Mouse (Mus musculus): ENCODE measurements at regions not wholly inside any gene's neighbourhood (a gene's known extent, or its start where the extent isn't known, plus 50 kb on each side); places are given as distances from the start of the nearest gene placed in this dataset.
A peak's percentile ranks its signal among the peaks of the same experiment; 100 is the strongest.

DNA sequence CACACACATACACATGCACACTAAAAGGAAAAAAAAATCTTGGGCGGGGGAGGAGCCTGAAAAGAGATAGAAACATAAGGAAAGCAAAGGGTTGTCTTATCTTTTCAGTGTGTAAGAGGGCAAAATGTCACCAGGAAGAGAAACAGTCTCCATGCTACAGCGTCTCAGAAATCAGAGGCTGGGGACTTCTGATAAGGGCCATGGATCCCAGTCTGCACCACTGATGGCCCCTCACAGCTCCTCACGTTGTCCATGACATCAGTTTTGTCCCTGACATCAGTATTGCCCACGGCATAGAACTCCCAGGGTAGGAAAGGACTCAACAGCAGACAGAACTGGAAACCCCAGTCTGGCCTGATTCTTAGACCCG is 135.0 kb downstream of the 2410131K14Rik start:
- no peak for DNase-seq (ENCODE audit: inconsistent ontology term)

DNA sequence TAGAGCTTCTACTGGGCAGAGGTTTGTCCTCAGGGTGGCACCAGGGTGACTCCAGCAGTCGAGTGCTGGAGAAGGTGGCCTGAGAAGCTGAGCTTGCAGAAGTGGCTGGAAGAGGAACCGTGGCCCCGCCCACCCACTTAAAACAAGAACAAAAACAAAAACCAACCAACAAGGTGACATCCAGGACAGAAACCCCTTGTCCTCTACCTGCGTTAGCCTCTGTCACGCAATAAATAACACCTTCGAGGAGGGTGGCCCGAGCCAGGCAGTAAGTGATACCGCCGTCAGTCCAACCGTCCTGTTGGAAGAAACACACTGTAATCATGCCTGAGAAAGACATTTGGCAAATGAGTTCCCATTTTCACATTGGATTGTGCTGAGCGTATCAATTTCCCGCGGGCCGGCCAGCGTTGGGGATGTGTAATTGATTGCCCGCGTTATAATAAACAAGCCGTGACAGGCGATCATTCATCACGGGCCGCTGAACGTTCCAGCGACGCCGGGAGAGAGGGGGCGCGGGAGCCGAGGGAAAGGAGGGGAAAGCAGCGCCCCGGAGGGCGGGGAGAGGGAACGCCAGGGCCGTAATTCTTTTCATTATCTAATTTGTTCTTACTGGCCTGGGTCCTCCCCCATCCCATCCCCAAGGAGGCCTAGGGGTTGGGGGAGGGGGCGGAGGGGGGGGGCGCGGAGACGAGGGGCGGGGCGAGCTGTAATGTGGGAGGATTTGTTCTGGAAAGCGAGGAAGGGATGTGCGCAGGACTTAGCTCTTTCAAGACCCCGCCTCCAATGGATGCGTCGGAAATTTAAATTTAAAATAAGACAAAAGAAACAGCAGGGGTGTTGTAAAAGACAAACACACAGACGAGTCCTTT is 135.6 kb downstream of the 2410131K14Rik start:
- peak; percentile 74 for DNase-seq (ENCODE audit: inconsistent ontology term)

DNA sequence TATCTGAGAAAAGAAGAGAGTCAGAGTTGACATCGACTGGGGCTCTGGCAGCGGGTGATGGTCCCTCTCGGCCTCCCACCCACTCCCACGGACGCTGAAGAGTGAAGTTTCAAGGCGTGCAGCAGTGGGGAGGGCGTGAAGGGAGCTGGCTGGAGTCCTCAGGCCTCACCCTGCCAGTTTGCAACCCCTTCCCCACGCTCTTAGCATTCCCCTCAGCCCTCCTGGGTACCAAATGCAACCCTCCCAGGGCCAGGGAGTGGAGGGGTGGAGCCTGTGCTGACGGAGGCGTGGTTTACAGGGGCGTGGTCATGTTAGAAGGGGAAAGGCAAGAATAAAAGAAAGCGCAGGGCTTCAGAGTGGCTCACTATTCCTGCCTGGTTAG is 136.3 kb downstream of the 2410131K14Rik start:
- peak; percentile 67 for DNase-seq (ENCODE audit: inconsistent ontology term)

DNA sequence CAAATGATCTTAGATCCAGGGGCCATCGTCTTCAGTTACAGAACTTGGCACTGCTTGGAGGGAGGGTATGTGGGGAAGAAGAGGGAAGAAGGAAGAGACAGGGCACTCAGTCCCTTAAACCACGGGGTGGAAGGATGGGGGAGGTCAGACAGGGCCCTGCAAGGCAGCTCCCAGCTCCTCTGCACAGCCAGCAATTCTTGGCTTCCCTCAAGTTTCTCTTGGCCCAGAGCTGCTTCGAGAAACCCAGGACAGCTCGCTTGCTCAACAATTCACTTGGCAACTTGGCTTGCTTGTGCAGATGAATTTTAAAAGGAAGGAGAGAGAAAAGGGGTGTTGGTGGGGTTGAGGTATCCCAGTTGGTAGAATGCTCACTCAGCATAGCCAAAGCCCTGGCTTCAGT is 141.1 kb downstream of the 2410131K14Rik start:
- DNase-seq (ENCODE audit: inconsistent ontology term): no peak

DNA sequence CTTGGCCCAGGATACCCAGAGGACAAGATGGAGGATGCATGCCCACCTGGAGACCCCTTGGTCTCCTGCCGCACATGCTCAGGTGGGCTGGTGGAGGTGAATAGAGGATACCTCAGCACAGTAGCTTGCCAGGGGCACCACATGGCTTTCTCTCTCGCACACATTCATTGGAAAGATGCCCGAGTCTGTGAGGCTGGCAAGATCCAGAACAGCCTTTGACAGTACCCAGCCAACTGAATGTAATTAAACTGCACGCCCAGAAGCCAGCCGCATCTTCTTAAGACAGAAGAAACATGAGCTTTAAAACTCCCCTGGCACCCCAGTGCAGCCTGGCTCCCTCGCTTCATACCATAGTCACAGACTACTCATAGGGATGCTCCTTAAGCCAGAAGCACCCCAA is 143.4 kb downstream of the 2410131K14Rik start:
- peak; percentile 55 for DNase-seq (ENCODE audit: inconsistent ontology term)

DNA sequence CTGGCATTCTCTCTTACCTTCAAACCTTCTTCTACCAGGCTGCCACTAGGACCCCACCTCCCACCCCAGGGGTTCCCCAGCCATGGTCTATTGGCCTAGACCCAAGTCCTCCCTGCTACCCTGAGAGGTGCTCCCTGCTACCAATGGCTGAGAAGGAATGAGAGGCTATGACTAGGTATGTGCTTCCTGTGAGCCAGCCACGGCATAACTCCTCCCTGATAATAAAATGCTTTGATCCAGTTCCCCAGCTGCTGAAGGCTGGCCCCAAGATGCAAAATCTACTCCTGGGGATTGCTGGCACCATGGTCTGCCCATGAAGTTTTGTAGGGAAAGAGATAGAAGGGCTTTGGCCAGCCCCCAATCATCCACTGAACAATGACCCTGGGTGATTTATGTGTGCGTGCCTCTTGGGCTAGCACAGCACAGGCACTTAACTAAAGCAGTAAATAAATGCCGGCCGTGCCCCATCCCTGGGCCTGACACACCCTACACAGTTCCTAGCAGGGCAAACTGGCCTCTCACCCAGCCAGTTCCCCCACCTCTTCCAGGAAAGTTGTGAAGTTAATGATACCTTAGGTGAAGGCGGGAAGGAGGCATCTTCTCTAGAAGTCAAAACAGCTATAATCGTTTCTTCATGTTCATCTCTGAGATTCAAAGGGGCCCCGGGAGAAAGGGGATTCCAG is 145.8 kb downstream of the 2410131K14Rik start:
- no peak for DNase-seq (ENCODE audit: inconsistent ontology term)

DNA sequence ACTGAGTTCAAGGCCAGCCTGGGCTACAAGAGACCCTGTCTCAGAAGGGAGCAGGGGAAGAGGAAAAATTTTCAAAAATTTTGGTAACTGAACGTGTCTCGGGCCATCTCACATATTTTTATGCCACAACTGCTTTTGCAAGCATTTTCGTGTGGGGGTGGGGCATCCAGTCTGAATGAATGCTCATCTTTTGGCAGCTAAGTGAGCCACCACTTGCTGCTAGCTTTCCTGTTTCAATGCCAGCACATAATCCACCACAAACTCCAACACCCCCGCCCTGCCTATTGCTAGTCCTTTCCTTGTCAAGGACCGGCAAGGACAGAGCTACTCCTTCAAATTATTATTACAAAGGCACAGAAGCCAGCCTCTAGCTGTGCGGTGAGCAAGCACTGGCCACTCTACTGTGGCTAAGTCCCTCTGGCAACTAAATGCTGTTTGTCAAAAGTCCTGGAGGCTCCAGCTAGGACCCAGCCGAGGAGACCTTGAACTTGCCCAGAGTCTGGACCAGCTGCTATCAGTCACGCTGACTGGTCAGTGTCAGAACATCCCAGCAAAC is 148.0 kb downstream of the 2410131K14Rik start:
- DNase-seq (ENCODE audit: inconsistent ontology term): peak; percentile 34

DNA sequence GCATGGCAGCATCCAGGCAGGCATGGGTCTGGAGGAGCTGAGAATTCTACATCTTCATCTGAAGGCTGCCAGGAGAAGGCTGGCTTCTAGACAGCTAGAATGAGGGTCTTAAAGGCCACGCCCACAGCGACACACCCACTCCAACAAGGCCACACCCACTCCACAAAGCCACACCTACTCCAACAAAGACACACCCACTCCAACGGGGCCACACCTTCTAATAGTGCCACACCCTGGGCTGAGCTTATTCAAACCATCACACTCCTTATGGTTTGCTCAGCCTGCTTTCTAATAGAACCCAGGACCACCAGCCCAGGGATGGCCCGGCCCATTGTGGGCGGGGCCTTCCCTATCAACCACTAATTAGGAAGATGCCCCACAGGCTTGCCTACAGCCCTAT is 149.0 kb downstream of the 2410131K14Rik start:
- no peak for DNase-seq (ENCODE audit: inconsistent ontology term)

DNA sequence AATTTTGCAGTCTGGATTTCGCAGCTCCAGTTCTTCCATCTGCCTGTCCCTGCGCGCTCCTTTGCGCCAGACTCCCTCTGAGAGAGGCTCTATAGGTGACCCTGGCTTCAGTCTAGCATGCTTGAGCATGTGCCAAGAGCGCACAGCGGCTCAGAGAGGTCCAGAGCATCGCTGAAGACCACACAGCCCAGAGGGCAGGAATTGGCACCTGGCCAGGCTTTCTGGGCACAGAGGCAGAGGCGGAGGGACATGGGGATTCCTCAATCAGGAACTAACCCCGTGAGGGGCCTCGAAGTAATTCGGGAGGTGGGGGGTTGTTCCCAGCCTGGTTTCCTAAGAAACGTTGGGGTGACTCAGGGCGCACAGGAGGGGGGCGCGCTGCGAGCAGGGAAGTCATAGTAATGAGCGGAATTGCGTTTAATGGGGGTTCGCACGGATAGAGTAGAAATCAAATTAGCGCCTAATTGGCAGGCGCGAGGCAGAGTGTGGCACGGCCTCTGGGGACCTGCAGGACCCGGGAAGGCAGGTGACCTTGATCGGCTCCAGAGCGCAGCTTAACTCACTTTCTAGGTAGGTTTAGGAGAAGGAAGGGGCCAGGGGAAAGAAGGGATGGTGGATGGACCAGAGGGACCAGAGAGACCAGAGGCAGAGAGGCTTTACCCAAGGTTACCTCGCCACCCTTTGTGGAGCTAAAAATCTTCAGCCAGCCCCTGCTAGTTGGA is 151.1 kb downstream of the 2410131K14Rik start:
- peak; percentile 71 for DNase-seq (ENCODE audit: inconsistent ontology term)

DNA sequence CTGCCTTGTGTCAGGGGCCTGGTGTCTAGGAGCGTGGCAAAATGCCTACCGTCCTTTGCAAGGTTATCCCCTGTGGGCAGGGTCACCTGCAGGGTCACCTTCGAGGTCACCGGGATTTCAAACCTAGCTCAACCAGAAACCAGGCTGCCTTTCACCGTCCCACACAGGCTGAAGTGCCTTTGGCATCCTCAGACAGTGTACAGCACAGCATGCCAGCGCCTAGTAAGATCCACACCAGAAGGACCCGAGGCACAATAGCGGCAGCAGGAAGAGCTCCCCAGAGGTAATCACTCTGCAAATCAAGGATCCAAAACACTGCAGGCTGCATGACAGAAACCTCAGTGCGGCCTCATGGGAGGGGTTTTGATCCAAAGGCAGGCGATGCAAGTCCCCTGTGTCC is 155.9 kb downstream of the 2410131K14Rik start:
- no peak for DNase-seq (ENCODE audit: inconsistent ontology term)

DNA sequence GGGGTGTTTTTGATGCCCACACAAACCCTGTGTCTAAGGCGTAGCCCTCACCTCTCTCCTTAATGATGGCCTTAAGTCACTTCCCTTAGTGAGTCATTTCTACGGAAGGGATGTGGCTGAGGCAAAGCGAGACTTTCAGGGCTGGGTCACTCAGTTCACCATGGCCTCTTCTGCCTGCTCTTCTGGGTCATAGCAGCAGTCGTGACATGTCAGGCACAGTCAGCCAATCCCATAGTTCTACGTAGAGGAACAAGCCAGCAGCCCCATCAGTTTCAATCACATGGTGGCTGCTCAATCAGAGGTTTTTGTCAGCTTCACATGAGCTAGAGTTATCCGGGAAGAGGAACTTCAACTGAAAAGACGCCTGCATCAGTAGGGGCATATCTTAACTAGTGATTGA is 156.1 kb upstream of the Med13l start:
- DNase-seq (ENCODE audit: inconsistent ontology term): no peak

DNA sequence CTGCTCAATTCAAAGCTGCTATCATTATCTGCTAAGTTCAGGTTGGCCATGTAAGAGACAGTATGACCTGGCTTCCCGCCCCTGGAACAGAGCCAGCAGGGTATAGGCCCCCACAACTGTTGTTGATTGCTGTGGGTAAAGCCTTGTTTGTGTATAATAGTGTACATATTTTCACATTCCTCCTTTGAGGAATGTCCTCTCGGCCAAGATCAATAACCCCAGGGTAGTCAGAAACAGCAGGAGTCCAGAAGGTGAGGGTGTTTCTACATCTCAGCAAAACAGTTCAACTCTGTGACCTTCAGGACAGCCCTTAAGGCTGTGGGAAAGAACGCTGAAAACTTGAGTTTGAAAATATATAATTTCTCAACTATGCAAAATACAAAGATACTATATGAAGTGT is 155.1 kb upstream of the Med13l start:
- no peak for DNase-seq (ENCODE audit: inconsistent ontology term)

DNA sequence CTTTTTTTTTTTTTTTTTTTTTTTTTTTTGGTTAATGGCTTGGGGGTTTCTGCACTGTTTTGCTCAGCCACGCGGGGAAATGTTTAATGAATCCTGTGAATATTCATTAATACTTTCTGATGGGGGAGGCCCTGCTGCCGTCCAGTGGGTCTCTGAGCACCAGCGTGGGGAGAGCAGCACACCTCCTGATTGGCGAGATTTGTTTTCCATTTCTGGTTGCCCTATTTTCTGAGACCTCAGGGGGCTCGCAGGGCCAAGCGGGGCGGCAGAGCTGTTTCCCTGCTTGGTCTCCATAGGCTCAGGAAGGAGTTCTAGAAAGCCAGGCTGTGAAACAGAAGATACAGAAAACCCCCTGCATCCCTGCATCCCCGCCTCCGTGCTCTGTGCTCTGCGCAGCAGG is 153.0 kb upstream of the Med13l start:
- DNase-seq (ENCODE audit: inconsistent ontology term): no peak

DNA sequence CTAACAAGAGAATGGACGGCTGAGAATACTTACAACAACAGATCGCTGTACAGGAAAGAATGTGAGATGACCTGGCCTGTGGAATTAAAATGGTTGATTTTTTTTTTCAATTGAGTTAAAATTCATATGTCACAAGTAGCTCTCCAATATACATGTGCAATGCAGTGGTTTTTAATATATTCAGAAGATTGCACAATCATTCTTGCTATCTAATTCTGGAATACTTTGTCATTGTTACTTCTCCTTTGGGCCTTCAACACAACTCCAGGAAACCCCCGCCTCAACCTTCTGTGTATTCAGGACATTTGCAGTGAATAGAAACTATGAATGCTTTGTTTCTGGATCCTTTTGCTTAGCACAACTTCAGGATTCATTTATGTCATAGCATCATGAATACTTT is 152.5 kb upstream of the Med13l start:
- no peak for DNase-seq (ENCODE audit: inconsistent ontology term)

DNA sequence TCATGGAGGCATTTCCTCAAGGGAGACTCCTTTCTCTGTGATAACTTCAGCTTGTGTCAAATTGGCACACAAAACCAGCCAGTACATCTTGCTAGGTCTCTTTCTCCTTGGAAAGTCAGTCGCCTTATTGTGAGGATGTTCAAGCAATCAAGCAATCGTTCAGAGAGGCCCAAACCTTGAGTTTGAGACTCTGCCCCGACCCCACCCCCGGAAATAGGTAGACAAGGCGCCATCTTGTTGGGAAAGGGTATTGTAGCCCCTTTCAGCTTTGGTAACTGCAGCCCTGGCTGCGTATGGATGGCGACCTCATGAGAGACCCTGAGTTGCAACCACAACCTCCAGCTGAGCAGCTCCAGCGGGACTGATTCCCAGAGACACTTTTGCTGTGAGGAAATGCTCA is 151.7 kb upstream of the Med13l start:
- no peak for DNase-seq (ENCODE audit: inconsistent ontology term)

DNA sequence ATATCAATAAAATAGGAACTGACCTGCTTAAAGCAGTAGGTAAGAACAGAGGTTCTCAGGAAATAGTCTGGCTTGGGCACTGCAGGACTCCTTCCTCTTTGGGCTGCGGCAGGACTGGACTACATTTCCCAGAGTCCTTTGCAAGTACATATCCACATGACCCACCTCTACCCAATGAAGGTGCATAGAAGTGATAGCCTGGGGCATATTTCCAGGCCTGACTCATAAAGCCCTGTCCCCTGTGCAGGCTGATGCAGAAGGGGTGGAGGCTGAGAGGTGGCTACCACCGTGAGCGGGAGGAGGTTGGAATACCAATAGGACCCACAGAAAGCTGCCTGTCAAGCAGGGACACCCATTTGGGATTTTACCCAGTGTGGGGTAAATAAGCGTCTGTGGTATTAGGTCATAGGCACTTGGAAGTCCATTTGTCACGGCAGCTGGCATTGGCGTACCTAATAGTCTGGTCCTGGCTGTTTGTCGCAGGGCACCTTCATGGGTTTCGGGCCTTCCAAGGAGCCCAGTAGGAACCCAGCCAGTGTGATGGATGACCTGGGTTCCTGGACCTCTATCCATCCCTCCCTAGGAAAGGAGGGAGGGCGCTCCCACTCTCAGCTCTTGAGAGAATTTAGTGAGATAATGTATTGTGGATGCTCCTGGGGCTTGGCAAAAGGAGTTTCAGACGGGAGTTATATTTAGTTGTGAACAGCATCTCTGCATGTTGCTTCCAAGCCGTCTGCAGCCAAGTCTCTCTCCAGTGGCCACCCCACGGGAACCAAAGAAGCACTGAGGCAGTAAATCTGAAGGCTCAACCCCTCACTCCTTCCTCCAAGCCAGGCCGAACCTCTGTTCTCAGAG is 146.8 kb upstream of the Med13l start:
- DNase-seq (ENCODE audit: inconsistent ontology term): peak; percentile 84

DNA sequence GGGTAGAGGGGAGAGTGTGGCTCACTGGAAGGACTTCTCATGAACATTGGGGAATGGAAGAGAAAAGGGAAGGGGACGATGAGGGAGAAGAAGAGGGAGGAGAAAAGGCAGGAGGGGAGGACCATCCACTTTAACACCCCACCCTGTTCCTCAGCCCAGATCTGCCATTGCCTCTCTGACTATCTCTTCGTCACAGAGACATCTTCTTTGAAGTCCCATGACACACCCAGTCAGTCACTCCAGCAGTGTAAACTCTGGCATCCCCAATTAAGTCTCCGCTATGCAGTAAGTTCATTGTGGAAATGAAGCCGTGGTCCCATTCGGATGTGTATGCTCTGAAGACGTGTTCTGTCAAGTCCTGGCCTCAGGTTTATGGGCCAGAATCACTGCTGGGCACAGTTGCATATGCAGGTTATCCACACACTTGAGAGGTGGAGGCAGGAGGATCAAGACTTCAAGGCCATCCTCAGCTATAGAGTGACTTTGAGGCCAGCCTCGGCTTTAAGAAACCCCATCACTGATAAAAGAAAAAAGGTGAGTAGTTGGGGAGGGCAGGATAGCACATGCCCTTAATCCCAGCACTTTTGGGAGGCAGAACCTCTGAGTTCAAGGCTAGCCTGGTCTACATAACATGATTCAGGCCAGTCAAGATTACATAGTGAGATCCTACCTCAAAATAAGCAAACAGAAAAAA is 141.0 kb upstream of the Med13l start:
- DNase-seq (ENCODE audit: inconsistent ontology term): no peak

DNA sequence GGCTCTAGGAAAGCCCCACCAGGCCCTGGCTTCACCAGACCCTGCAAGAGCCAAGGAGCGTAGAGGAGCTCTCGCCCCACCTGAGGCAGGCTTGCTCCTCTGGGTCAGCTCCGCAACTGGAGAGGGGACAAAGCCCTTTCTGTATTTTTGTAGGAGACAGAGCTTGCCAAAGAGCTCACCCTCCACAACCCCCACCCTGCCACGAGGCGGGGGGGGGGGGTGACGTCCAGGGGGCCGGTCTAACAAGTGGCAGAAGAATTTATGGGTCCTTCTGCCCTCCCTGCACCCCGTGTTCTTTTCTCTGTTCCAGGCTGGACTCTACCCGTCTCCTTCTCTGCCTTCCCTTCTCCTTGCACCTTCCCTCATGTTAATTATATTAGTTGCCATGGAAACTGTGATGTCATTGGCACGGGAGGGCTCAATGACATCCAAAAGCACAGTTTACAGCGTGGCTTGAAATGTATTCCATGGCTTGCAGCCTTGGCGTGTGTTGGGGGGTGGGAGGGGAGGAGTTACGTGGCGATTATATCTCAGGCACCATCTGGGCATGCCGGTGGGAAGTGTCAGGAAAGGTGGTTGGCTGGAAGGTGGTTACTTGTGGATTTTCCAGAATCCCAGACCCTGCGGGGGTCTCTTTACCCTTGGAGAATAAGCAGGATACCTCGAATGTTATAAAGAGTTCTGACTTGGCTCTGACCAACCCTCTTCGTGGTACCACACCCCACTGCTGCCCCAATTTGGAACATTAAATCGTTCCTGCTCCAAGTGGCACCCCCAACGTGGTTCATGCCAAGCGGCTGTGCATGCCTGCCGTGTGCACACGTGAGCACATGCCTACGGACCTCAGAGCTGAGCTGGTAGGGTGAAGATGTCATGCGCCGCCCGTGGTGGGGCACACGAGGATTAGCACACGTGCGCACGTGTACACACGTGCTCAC is 138.3 kb upstream of the Med13l start:
- peak; percentile 35 for DNase-seq (ENCODE audit: inconsistent ontology term)

DNA sequence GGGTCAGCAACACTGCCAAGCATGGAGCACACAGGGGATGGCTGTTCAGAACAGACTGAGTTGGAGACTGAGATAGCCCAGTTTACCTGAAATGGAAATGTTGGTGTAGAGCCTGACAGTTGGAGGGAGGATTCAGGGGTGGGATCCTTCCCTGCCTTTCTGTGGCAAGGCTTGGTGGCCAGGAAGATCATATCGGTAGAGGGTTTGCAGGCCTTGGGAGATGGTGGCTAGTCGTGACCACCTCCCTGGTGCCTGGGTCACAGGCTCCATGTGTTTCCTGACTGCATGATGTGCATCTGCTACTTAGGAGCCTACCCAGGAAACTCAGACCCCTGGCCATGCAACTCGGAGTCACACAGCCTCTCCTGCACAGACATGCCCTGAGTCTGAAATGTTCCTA is 136.3 kb upstream of the Med13l start:
- DNase-seq (ENCODE audit: inconsistent ontology term): no peak

All from Muller cell, postnatal 12 days (primary cell).